Mouse (Mus musculus): ENCODE data around the gene Inpp5b.
"Not testable (repeated sequence)": the region's sequence is repeated elsewhere in the genome, so short reads cannot be mapped to it uniquely, and the experiment has no call there.

DNA sequence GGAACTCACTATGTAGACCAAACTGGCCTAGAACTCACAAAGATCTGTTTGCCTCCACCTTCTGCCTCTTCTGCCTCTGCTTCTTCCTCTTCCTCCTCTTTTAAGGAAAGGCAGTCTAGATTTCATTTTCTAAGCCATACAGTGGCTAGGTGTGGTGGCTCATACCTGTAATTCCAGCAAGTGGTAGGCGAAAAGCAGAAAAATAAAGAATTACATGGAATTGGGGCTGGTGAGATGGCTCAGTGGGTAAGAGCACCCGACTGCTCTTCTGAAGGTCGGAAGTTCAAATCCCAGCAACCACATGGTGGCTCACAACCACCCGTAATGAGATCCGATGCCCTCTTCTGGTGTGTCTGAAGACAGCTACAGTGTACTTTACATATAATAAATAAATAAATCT, 27.8 kb upstream of the Inpp5b start:
- not testable (repeated sequence) for TF ChIP-seq POLR2A (IDR thresholded peaks at IDR 0.05; ENCODE audit: extremely low read depth, insufficient read depth, low read length); CTCF (IDR thresholded peaks at IDR 0.05; ENCODE audit: low read depth, low read length)
